Mouse (Mus musculus): ENCODE results near the gene Gm20449.
"Not testable (repeated sequence)": the region's sequence is repeated elsewhere in the genome, so short reads cannot be mapped to it uniquely, and the experiment has no call there.

The Gm20449 gene

GRCm38 (mm10) chr7:41499389-41500049 is at the start of gene Gm20449, which contains the start of gene AW146154:
Gene Gm20449, minus strand, starts transcription at chr7:41499417.
Gene AW146154, minus strand, starts transcription at chr7:41499890.
- peak; percentile 100 for ATAC-seq (ENCODE audit: low TSS enrichment)

- ATAC-seq (ENCODE audit: low TSS enrichment), result no peak
Measured at GRCm38 (mm10) chr7:41512672-41513071, 13.5 kb upstream of the Gm20449 start.

GRCm38 (mm10) chr7:41512207-41512606 is 13.0 kb upstream of the Gm20449 start:
- no peak for ATAC-seq (ENCODE audit: low TSS enrichment)

GRCm38 (mm10) chr7:41502402-41502801 is 3.2 kb upstream of the Gm20449 start:
- ATAC-seq (ENCODE audit: low TSS enrichment), result no peak

GRCm38 (mm10) chr7:41500151-41500934 is 1.1 kb upstream of the Gm20449 start:
- ATAC-seq (ENCODE audit: low TSS enrichment), result peak; percentile 50

- ATAC-seq (ENCODE audit: low TSS enrichment), result not testable (repeated sequence)
Measured at GRCm38 (mm10) chr7:41499018-41499388, 214 bp downstream of the Gm20449 start.

GRCm38 (mm10) chr7:41498464-41498863 is 753 bp downstream of the Gm20449 start:
- not testable (repeated sequence) for ATAC-seq (ENCODE audit: low TSS enrichment)

GRCm38 (mm10) chr7:41497871-41498270 is 1.3 kb downstream of the Gm20449 start:
- no peak for ATAC-seq (ENCODE audit: low TSS enrichment)

- ATAC-seq (ENCODE audit: low TSS enrichment), result no peak
Measured at GRCm38 (mm10) chr7:41451864-41452263, 47.4 kb downstream of the Gm20449 start.

GRCm38 (mm10) chr7:41448596-41448995 is 50.6 kb downstream of the Gm20449 start, which contains the start of gene Vmn2r57:
Gene Vmn2r57, minus strand, starts transcription at chr7:41448696.
- not testable (repeated sequence) for ATAC-seq (ENCODE audit: low TSS enrichment)

GRCm38 (mm10) chr7:41394130-41394529 is 105.1 kb downstream of the Gm20449 start:
- ATAC-seq (ENCODE audit: low TSS enrichment), result no peak

GRCm38 (mm10) chr7:41393048-41393971 is 105.9 kb downstream of the Gm20449 start, which contains the start of gene AI987944:
Gene AI987944, minus strand, starts transcription at chr7:41393379.
- ATAC-seq (ENCODE audit: low TSS enrichment), result peak; percentile 100
